Mouse (Mus musculus): ENCODE measurements around the gene Kcnj16.

DNA sequence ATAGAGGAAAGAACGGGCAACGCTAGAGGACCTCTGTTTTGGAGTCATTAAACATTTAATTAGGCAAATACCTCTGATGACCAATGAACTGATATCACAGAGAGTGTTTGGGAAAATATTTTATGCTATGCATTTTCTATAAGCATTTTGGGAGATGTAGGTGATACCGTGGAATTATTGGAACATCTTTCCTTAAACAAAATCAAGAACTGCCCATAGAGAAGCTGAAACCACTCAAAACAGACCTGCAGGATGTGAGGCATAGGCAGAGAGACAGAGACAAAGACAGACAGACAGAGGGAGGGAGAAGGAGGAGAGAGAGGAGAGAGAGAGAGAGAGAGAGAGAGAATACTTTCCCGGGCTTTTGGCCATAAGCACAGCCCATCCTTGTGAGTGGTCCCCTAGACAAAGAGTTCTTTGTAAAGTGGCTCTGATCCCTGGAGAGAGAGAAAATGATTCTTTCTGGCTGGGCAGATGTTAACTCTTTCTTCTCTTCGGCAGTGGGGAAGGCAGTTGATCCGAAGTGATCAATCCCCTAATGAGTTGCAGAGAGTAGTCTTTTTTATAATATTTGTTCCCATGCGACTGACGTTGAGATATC, 54.9 kb downstream of the Kcnj16 start:
- TF ChIP-seq POLR2A (IDR thresholded peaks at IDR 0.05; ENCODE audit: low read depth, low read length) (no peak), CTCF (conservative IDR thresholded peaks at IDR 0.05; ENCODE audit: insufficient read depth, insufficient read length, low read depth, low read length) (no peak)
